Mouse (Mus musculus) testis, adult 2 months (tissue): Measurements from ENCODE around the gene Morc3.

ENCODE experiments used
- CTCF ChIP-seq: fragments of 200-500 bp; IDR thresholded peaks from 2 replicates; pipeline ENCODE4 v1.5.1; 2012; ENCODE audit warnings: low read depth, mild to moderate bottlenecking, inconsistent platforms, low read length, moderate library complexity; ENCODE audit not compliant: control insufficient read depth, insufficient read depth, insufficient replicate concordance
- POLR2A ChIP-seq: fragments of 200-500 bp; IDR thresholded peaks from 2 replicates; pipeline ENCODE4 v1.6.1; 2012; ENCODE audit warnings: low read depth, mild to moderate bottlenecking, inconsistent platforms, low read length, moderate library complexity; ENCODE audit not compliant: control insufficient read depth

GRCm38 (mm10) chr16:93825463-93825862 is 6.5 kb upstream of the Morc3 start:
- TF ChIP-seq CTCF (no peak), POLR2A (no peak)
